Mouse (Mus musculus) adrenal gland (tissue): Measurements from ENCODE around the gene Tpra1.

ENCODE experiments used
- intact Hi-C: fragments of 180-260 bp; cut with DNase I; formaldehyde crosslinking; loops from one replicate; pipeline ENCODE4 v1.15.1; 2025

Gene Tpra1

DNA sequence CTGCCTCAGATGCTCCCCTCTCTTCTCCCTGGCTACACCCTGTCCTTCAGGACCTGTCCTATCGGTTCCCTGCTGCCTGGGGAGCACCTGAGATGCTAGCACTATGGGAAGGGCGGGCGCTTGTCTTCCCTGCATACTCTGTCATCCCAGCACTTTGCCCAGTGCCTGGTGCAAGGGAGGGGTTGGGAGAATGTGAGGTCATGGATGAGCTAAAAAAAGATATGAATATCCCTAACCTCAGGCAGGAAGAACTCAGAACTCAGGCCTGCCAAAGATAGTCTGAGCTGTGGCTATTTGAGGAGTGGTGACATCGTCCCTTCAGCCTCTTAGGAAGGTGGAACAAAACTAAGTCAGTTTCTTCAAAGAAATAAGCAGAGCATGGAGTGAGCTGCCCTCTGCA, 39.6 kb downstream of the Tpra1 start:
- intact Hi-C loops = no loop called here

DNA sequence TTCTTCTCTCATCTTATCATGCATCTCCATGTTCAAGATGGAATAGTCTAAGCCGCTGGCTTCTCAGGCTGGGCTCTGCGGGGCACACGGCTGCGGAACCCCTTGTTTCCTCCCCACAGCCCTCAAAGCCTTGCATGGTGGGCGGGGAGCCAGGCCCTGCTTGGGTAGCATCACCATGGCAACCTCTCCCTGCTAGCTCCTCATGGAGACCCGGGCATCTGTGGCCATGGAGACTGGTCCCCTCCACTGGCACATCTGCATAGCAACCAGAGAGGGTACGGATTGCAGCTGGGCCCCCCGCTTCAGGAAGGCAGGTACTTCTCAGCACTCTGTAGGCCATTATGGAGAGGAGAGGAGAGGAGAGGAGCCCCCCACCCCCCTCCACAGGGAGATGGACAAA, 40.5 kb downstream of the Tpra1 start:
- intact Hi-C loops = no loop called here

DNA sequence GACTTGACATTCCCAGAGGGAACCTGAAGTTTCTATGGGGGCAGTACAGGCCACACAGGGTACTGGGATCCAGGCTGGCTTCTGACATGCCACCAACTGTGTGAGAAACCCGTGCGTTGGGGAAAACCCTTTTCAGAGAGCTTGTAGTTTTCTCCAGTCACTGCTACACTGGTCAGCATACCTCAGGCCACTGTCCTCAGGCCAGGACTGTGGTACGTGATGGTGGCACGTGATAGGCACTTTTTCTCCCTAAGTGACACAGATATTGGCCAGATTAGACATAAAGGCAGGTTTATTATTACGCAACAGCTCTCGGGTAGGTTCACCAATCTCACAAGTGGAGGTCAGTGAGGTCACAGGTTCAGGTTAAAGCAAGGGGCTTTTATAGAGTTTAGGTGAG, 41.6 kb downstream of the Tpra1 start:
- intact Hi-C loops = no loop called here

DNA sequence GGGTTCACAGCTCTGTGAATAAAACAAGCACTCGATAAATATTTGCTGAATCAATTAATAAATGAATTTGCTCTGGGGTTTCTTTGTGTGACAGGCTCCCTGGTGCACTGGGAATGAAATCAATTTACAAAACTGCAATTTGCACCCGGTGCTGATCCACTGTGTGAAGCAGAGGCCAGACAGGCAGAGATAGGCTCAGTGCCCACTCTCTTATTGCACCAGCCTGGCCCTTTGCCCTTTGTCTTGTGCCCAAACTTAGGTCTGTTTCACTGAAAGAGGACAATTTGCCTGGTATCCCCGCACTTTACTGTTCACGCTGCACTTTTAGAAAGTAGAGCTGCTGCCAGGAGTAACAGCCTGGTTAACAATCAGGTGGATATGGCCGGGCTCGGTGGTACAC, 44.4 kb downstream of the Tpra1 start:
- intact Hi-C loops = no loop called here

DNA sequence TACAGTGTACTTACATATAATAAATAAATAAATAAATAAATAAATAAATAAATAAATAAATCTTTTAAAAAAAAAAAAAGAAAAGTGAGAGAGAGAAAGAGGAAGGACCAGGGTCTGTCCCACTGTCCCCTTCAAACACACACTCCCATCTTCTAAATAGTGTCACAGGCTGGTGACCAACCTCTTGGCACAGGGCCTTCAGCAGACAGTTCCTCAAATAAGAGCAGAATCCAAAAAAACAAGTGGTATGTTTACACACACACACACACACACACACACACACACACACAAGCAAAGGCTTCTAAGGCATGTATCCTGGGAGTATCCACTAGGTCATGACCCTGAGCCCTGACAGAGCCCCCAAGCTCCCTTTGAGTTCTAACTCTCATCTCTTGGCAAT, 45.7 kb downstream of the Tpra1 start:
- intact Hi-C loops = no loop called here

DNA sequence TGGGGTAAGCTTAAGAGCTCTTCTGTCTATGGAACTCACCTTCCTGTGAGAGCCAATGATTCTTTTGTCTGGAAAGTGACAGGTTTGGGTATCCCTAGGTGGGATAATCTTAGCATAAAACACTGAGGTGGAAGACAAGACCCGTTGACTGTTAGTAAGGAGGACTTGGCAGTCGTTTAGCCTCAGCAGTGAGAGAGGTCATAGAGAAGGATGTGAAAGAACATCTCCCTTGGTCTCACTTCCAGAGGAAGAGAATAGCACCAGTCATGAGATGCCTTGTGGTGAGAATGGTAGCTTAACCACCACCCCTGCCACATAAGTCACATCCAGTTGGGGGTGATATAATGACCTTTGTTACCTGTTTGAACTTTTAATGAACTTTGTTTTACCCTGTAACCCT, 54.7 kb downstream of the Tpra1 start:
- intact Hi-C loops = no loop called here

DNA sequence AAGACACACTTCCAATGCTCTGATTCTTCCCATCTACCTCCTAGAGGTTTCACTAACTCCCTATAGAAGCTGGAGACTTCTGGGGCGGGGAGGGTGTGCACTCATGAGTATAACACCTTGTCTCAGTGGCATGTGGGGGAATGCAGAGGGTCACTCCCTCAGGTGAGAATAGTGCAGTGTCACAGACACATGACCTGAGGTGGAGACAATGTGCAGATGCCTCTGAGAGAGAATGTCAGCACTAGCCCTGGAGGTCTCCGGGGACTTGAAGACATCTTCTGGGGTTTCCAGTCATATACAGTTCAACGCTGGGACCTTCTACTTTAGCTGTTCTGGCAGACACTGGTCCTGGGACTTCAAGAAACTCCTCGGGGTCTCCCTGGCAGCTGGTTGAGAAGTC, 55.3 kb downstream of the Tpra1 start:
- intact Hi-C loops = no loop called here

DNA sequence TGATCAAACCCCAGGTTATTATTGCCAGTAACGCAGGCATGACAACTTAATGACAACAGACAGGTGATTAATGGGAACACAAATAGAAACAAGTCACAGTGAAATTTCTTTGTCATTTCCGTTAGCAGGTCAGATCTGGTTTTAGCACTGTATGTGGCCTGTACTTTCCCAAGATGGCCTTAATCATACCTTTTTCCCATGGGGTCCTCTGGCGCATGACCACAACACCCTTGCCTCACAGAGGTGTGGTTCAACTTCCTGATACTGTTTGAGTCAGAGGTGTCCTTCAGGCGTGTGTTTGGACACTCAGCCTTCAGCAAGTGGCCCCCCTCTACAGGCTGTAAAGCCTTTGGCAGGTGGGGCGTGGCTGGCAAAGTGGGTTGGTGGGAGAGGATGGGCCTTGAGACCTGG, 55.8 kb downstream of the Tpra1 start:
- intact Hi-C loops = no loop called here

DNA sequence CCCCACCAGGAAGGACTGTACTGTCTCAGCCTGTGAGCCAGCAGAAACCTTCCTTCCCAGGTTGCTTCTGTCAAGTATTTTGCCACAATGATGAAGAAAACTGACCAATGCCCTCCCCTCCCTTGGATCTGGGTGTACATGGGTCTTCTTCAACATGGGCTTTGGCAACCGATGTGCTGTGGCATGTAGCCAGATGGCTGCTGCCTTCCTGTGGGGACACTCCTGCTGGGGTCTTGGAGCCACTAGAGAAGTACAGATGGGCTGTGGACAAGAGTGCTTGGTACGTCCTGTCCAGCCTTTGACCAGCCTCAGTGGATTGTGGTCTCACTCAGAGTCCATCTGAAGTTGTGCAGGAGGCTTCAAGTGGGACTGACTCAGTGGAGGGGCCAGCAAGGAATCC, 56.3 kb downstream of the Tpra1 start:
- intact Hi-C loops = no loop called here

DNA sequence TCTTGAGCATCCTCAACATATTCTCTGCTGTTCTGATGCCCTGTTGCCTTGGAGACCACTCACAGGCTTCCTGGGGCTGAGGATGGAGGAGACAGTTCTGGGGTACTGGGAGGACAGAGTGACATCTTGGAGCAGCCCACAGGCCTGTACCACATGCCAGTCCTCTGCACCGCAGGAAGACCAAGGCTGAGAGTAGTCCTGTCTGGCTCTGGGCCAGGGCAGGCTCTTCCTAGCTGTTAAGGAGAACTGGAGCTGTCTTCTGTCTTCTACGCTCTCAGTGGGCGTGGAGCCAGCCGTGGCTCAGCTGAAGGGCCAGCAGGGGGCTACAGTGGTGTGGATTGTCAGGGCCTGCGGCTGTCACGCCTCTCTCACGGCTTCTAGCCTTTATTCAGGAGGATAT, 57.8 kb downstream of the Tpra1 start:
- intact Hi-C loops = no loop called here

DNA sequence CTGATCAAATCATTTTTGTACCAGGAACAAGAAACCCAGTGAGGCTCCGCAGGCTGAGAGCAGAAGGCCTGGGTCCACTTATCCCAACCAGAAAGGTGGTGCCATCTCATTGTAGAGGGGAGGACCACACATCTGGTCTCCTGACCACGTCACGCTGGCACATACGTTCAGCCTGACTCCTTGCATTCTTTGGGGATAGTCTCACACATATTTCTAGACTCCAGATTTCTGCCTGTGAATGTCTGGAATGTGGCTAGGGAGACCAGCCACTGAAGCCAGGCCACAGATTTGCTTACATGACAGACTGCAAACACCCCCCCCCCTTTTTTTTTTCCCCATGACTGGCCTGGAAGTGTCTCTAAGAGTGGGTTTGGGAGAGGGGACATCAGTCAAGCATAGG, 58.9 kb downstream of the Tpra1 start:
- intact Hi-C loops = no loop called here
